Mouse (Mus musculus) neural tube, embryonic 11.5 days (tissue): ENCODE data around the gene Rfwd3. TPM values are rescaled to one million over a fixed set of nuclear protein-coding genes. Genes with fewer than 3 reads are reported as not detected.
A peak's percentile ranks its signal among the peaks of the same experiment; 100 is the strongest.
"Not testable (repeated sequence)": the region's sequence is repeated elsewhere in the genome, so short reads cannot be mapped to it uniquely, and the experiment has no call there.

Experiments
- ATAC-seq: fragments of 200-750 bp; cut with Nextera tagmentation; 2 replicates; pipeline ENCODE4 v1.8.0; 2017; ENCODE audit warnings: moderate number of reproducible peaks, mild to moderate bottlenecking, moderate TSS enrichment, moderate library complexity; ENCODE audit not compliant: insufficient read depth, low FRiP score, low TSS enrichment
- DNase-seq: peaks from one replicate; pipeline ENCODE4 v3.0.0-alpha.2; 2015; ENCODE audit warnings: low spot score
- H3K27ac ChIP-seq: fragments of 300-500 bp; sonication (generic); 2 replicates; pipeline ENCODE4 v1.5.1; 2014; ENCODE audit warnings: low read depth, mild to moderate bottlenecking, low read length
- H3K27me3 ChIP-seq: fragments of 300-500 bp; sonication (generic); 2 replicates; pipeline ENCODE4 v1.6.1; 2014; ENCODE audit warnings: mild to moderate bottlenecking, low read length, mixed read lengths; ENCODE audit not compliant: control insufficient read depth, insufficient read depth
- H3K36me3 ChIP-seq: fragments of 300-500 bp; sonication (generic); 2 replicates; pipeline ENCODE4 v1.6.1; 2014; ENCODE audit warnings: mild to moderate bottlenecking, low read length, moderate library complexity, mixed read lengths; ENCODE audit not compliant: control insufficient read depth, insufficient read depth
- H3K4me1 ChIP-seq: fragments of 300-500 bp; sonication (generic); 2 replicates; pipeline ENCODE4 v1.6.1; 2014; ENCODE audit warnings: low read length, mixed read lengths; ENCODE audit not compliant: control insufficient read depth, insufficient read depth
- H3K4me2 ChIP-seq: fragments of 300-500 bp; sonication (generic); 2 replicates; pipeline ENCODE4 v1.6.1; 2014; ENCODE audit warnings: low read depth, mild to moderate bottlenecking, moderate library complexity
- H3K4me3 ChIP-seq: fragments of 300-500 bp; sonication (generic); 2 replicates; pipeline ENCODE4 v1.5.1; 2014; ENCODE audit warnings: low read depth, low read length
- H3K9ac ChIP-seq: fragments of 300-500 bp; sonication (generic); 2 replicates; pipeline ENCODE4 v1.6.1; 2014; ENCODE audit warnings: mild to moderate bottlenecking, low read length
- H3K9me3 ChIP-seq: fragments of 300-500 bp; sonication (generic); 2 replicates; pipeline ENCODE4 v1.6.1; 2016; ENCODE audit warnings: low read length; ENCODE audit not compliant: control insufficient read depth
- WGBS: fragments of 180-500 bp; shearing (Covaris S2); extraction: QIAGEN DNeasy Blood & Tissue Kit; methylation state at CpG from one replicate; pipeline ENCODE4 v1.1.7; 2014; 5-methylcytosine and 5-hydroxymethylcytosine counted together
- polyA plus RNA-seq: library from polyadenylated mRNA; unstranded; fragments of >200 nt; fragmentation: Nextera tagmentation; extraction: Ambion mirVana; gene quantifications from 2 replicates; pipeline ENCODE4 v1.2.1, GENCODE M21; 2014

The Rfwd3 gene
- polyA plus RNA-seq, 1 experiment from 2014 or later: 85.4 TPM

DNA sequence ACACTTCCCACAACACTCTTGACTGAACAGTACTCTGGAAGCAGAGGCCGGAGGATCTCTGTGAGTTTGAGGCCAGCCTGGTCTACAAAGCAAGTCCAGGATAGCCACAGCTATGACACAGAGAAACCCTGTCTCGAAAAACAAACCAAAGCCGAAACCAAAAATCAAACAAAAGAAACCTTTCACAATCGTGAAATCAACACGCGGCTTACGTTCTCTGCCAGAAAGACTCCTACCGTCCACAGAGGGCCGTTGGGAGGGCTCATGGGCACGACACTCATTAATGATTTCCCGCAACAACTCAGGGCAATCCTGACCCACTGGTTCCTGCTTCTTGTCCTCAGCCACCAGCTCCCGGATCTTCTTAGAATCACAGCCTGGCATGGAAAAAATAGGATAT lies 14.7 kb upstream of the Rfwd3 start:
- DNase-seq: no peak
- Histone ChIP-seq H3K4me1 (no peaks in the 10 kb centered on the region), H3K9ac (no peak overlapping the region), H3K9me3 (no peaks in the 10 kb centered on the region), H3K27me3 (no peaks in the 10 kb centered on the region), H3K36me3 (no peaks in the 10 kb centered on the region), H3K4me3 (no peak overlapping the region), H3K27ac (no peak overlapping the region), H3K4me2 (no peak overlapping the region)
- no peak for ATAC-seq
- WGBS: 87% methylated on average over 12 of the region's 12 CpGs

DNA sequence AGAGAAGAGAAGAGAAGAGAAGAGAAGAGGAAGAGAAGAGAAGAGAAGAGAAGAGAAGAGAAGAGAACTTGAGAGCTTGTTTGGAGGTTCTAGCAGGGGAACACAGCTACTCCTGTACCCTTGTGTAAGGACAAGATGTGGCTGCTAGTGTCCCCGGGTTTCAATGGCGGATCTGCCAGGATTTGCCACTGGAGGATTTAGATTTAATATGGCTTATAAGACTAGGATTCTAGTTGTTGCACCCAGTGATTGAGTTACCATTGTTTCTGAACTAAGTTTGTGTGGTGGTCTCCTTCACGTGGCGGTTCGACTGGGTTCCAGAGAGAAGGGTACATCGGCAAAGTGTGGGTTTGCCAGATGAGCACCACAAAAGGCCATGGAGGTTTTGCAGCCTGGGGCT lies 13.9 kb upstream of the Rfwd3 start:
- 91% methylated on average over 6 of the region's 6 CpGs for WGBS
- not testable (repeated sequence) for DNase-seq

DNA sequence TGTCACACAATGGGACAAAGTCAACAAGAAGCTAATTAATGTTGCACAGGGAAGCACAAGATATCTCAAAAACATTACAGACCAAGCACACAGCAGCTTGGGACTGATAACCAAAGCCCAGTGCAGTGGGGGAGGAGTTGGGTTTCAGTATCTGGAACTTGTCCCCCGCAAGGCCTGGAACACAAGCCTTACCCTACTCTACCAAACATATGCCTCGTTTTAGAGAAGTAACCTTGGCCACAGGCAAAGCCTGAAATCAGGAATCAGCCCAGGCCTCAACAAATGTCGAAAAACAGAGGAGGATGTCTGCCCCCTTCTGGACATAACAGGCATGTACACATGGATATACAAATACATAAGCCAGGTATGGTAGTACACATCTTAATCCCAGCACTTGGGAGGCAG lies 12.7 kb upstream of the Rfwd3 start:
- ATAC-seq: no peak
- no peaks in the 10 kb centered on the region for H3K4me1 ChIP-seq
- no peaks in the 10 kb centered on the region for H3K9me3 ChIP-seq
- DNase-seq: no peak
- no peaks in the 10 kb centered on the region for H3K27me3 ChIP-seq
- H3K9ac ChIP-seq: no peak overlapping the region
- WGBS: 78% methylated on average over 3 of the region's 3 CpGs
- no peak overlapping the region for H3K4me3 ChIP-seq
- H3K27ac ChIP-seq: no peak overlapping the region
- no peaks in the 10 kb centered on the region for H3K36me3 ChIP-seq
- H3K4me2 ChIP-seq: no peak overlapping the region

More for the DNA sequence above, 13.9 kb upstream of the Rfwd3 start:
- not testable (repeated sequence) for H3K9me3 ChIP-seq, H3K4me2 ChIP-seq, H3K36me3 ChIP-seq, H3K4me3 ChIP-seq, H3K9ac ChIP-seq, ATAC-seq, H3K27ac ChIP-seq, H3K27me3 ChIP-seq, H3K4me1 ChIP-seq

DNA sequence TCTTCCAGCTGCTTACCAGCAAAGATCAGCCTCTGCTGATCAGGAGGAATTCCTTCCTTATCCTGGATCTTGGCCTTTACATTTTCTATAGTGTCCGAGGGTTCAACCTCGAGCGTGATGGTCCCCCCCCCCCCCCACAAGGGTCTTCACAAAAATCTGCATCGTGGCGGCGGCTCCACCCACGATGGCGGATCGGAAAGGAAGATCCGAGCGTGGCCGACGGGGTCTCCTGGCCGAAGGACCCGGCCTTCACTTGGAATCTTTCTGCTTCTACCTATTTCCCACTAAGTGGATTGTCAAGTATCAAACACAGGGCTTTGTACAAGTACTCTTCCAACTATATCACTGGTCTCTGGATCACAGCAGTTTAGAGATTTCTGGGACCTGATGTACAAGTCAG lies 10.0 kb upstream of the Rfwd3 start:
- H3K27me3 ChIP-seq, H3K4me2 ChIP-seq, H3K27ac ChIP-seq, H3K36me3 ChIP-seq, H3K9me3 ChIP-seq, ATAC-seq, H3K9ac ChIP-seq, H3K4me1 ChIP-seq, H3K4me3 ChIP-seq, DNase-seq: not testable (repeated sequence)
- WGBS: 88% methylated on average over 15 of the region's 15 CpGs

DNA sequence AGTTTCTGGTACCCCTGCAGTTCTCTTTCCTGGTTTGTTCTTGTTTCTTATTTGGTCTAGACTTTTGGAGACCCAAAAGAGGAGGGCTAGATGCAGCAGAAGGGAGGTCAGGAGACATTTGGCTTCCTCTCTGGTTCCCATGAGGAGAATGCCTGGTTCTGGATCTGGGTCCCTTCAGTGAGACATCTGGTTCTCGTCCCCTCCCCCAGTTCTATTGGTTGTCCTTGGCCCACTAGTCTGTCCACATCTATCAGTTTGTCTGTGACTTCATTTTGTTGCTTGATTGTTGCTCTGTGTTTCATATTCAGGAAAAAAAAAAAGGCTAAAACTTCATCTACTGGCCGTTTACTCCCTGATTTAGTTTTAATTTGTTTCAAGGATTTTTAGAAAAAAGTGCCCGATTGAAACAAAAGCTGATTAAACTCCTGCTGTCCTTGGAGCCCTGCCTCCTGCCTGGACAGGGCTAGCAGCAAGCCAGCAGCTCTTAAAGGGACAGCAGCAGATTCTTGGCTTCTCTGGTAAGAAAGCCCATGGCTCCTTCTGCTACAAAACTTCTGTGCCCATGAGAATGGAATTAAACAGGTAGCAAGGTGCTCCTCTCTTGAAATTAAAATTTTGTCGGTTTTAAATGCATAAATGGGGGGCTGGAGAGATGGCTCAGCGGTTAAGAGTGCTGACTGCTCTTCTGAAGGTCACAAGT lies 5.2 kb upstream of the Rfwd3 start:
- Histone ChIP-seq H3K27ac (no peak overlapping the region), H3K36me3 (no peaks in the 10 kb centered on the region), H3K9ac (no peak overlapping the region), H3K4me3 (no peak overlapping the region), H3K4me1 (no peaks in the 10 kb centered on the region), H3K4me2 (no peak overlapping the region), H3K27me3 (no peaks in the 10 kb centered on the region), H3K9me3 (no peaks in the 10 kb centered on the region)
- no peak for ATAC-seq
- no peak for DNase-seq
- WGBS: 40% methylated on average over 5 of the region's 5 CpGs

DNA sequence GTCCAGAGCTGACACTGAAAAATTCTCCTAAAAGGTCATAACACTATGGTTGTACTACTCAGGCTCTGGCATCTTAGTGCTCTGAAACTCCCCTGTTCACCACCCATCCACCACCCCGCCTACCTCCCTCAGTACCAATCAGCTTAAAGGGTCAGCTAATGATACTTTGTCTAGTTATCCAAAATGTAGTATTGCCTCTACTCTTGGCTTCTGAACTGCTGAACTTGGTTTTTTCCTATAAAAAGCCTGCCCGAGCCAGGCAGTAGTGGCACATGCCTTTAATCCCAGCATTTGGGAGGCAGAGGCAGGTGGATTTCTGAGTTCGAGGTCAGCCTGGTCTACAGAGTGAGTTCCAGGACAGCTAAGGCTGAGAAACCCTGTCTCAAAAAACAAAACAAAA lies 4.3 kb upstream of the Rfwd3 start:
- Histone ChIP-seq H3K9ac (no peak overlapping the region), H3K27me3 (no peaks in the 10 kb centered on the region), H3K27ac (no peak overlapping the region), H3K4me3 (no peak overlapping the region), H3K36me3 (no peaks in the 10 kb centered on the region), H3K9me3 (no peaks in the 10 kb centered on the region), H3K4me2 (no peak overlapping the region), H3K4me1 (no peaks in the 10 kb centered on the region)
- no peak for ATAC-seq
- no peak for DNase-seq
- WGBS: 88% methylated on average over 3 of the region's 3 CpGs

DNA sequence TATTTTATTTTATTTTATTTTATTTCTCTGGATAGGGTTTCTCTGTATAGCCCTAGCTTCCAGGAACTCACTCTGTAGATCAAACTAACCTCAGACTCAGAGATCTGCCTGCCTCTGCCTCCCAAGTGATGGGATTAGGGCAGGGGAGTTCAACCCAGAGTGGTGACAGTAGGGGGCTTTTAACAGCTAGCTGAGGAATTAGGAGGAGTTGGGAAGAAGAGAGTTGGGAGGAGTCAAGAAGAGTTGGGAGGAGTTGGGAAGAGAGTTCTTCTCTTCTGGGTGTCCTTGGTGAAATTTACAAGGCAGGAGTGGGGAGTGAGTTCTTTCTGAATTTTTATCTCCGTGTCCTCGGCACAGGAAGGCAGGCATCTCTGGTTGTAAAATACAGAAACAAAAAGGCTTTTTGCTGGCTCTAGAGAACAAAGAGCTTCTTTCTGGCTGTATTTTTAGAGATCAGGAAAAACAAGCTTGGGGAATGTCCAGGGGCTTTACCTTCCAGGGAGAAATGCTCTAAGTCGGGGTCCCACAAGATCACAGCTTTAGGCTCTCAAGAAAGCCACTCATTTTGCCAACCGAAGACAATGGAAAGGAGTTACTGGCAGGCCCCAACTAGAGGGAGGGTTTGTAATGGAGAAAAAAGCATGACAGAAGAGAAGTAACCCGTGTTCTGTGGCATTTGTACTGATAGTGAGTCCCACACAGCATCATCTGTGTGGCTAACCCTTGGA lies 3.2 kb upstream of the Rfwd3 start:
- not testable (repeated sequence) for DNase-seq, H3K9me3 ChIP-seq, H3K4me2 ChIP-seq, ATAC-seq, H3K27ac ChIP-seq, H3K27me3 ChIP-seq, H3K4me1 ChIP-seq, H3K36me3 ChIP-seq, H3K9ac ChIP-seq, H3K4me3 ChIP-seq
- WGBS: 73% methylated on average over 5 of the region's 5 CpGs

DNA sequence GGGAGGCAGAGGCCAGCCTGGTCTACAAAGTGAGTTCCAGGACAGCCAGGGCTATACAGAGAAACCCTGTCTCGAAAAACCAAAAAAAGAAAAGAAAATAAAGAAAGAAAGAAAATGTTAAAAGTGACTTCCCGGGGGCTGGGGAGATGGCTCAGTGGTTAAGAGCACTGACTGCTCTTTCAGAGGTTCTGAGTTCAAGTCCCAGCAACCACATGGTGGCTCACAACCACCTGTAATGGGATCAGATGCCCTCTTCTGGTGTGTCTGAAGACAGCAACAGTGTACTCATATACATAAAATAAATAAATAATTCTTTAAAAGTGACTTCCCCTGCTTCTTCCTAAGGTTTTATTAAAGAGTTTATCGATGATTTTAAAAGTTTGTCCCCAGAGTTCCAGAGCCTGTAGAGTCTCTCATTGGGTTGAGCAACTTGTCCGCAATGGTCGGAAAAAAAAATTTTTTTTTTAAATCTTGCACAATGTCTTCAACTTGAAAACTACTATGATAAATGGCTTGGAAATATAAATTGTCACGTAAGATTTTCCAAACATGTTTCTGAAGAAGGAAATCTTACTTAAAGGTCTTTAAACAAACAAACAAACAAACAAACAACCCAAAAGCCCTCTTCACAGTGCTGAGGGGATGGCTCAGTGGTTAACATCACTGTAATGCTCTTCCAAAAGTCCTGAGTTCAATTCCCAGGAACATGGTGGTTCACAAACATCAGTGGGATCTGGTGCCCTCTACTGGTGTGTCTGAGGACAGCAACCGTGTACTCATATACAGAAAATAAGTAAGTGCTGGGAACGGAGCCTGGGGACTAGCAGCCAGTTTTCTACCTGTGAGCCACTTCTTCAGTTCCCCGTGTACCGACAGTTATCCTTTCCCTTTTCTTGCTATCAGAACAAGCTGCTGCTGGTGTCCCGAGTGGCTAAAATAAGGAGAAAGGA lies 850 bp upstream of the Rfwd3 start:
- Histone ChIP-seq H3K9ac (no peak overlapping the region), H3K4me2 (no peak overlapping the region), H3K27ac (no peak overlapping the region), H3K9me3 (no peaks in the 10 kb centered on the region), H3K4me1 (no peaks in the 10 kb centered on the region), H3K36me3 (peaks cover 3% of the 10 kb centered on the region; the same call in 1 of the 2 replicates), H3K4me3 (peak overlapping the region; percentile 3; the same call in 1 of the 2 replicates), H3K27me3 (no peaks in the 10 kb centered on the region)
- ATAC-seq (no peak), DNase-seq (no peak)
- 66% methylated on average over 11 of the region's 11 CpGs for WGBS
